Mouse (Mus musculus) embryonic fibroblast, embryonic 13.5 days (primary cell): ENCODE results near the gene Nf1. TPM values are rescaled to one million over a fixed set of nuclear protein-coding genes. Genes with fewer than 3 reads are reported as not detected.

Experiments used
- H3K27ac ChIP-seq: 2 replicates; pipeline ENCODE4 v1.5.1; 2012; ENCODE audit warnings: low read length, control low read depth, inconsistent platforms; ENCODE audit not compliant: insufficient read depth
- H3K4me1 ChIP-seq: 2 replicates; pipeline ENCODE4 v1.6.1; 2011; ENCODE audit warnings: low read length; ENCODE audit not compliant: control insufficient read depth, insufficient read depth
- H3K4me3 ChIP-seq: 2 replicates; pipeline ENCODE4 v1.5.1; 2011; ENCODE audit warnings: mild to moderate bottlenecking, control low read depth, low read length; ENCODE audit not compliant: insufficient read depth
- CTCF ChIP-seq: IDR thresholded peaks from 2 replicates; pipeline ENCODE4 v1.5.1; 2011; ENCODE audit warnings: mild to moderate bottlenecking, control low read depth, low read length, moderate library complexity, borderline replicate concordance; ENCODE audit not compliant: insufficient read depth
- POLR2A ChIP-seq: IDR thresholded peaks from 2 replicates; pipeline ENCODE4 v1.6.1; 2011; ENCODE audit warnings: low read depth, mild to moderate bottlenecking, control low read depth, low read length, moderate library complexity
- polyA plus RNA-seq: library from polyadenylated mRNA; stranded (reverse); fragments of >200 nt; gene quantifications from 2 replicates; pipeline ENCODE4 v1.2.4, GENCODE M21; 2011; ENCODE audit warnings: low read depth; ENCODE audit not compliant: missing spikeins, insufficient read length

Nf1 gene
- polyA plus RNA-seq, 1 experiment: 65.2 TPM

DNA sequence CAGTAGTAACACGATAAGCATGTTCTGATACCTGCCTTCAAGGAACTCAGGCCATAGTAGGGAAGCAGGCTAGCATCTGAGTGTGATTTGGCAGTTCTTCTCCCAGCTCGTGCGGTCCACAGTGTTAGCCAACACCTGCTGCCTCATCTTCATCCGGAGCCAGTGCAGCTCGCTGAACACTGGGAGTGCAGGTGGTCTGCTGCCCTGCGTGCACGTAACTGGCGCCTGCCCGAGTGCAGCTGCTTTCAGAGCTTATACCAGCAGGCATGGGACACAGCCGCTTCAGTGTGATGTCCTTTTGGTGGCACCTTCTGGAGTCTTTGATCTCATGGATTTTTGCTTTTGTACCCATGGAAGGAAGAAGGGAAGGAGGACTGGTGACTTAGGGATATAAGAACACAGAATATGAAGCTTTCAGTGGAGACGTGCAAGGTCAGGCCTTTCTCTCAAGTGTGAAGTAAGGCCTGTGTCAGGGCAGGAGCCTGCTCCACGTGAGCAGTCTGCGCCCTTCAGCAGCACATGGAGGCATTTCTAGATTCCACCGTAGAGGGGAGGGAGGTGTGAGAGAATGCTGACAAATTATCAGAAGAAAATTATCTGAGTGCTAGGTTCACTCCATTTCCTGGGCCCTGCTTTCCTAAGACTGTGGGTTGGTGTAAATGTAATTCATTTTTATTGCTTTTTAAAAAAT is 236.0 kb downstream of the Nf1 start:
- Histone ChIP-seq H3K4me3 (no peak overlapping the region), H3K27ac (no peak overlapping the region), H3K4me1 (no peaks in the 10 kb centered on the region)
- TF ChIP-seq CTCF (no peak), POLR2A (no peak)

DNA sequence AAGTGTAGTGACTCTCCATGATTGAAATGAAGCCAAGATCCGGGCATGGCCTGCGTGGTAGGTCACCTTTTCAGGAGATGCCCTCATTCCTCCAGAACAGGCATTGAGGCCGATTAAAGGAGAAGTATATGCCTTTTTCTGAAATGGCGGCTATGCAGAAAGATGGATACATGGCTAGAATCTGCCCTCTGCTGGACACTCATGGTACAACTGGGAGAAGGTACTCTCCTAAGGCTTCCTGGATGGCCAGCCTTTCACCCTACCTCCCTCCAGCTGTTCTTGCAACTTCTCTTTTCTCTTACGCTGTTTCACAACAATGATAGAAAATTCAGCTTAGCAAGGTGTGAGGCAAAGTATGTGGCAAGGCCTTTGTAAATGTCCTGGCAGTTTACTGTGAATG is 238.2 kb downstream of the Nf1 start:
- H3K27ac ChIP-seq: no peak overlapping the region
- TF ChIP-seq POLR2A (no peak), CTCF (no peak)
- no peaks in the 10 kb centered on the region for H3K4me1 ChIP-seq
- no peak overlapping the region for H3K4me3 ChIP-seq

DNA sequence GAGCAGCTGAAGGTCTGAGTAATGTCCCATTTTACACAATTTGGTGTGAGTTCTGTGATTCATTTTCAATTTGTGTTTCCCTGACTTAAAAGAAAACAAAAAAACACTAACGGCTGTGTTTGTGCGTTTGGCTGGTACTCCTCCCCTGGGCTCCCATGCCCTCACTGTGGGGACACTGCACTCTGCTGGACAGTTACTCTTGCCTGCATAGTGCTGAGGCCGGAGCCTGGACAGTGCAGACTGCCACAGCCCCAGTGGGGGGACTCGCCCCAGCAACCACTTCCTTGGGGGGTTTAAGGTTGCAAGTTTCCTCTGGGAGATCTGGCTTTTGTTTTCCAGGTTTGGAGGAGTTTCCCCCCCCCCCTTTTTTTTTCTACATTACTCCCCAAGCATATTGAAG is 241.2 kb downstream of the Nf1 start:
- no peak for TF ChIP-seq POLR2A
- peak; percentile 34; the same call in 1 of the 2 replicates for TF ChIP-seq CTCF
- peaks cover 7% of the 10 kb centered on the region for H3K4me1 ChIP-seq
- H3K27ac ChIP-seq: no peak overlapping the region
- no peak overlapping the region for H3K4me3 ChIP-seq

DNA sequence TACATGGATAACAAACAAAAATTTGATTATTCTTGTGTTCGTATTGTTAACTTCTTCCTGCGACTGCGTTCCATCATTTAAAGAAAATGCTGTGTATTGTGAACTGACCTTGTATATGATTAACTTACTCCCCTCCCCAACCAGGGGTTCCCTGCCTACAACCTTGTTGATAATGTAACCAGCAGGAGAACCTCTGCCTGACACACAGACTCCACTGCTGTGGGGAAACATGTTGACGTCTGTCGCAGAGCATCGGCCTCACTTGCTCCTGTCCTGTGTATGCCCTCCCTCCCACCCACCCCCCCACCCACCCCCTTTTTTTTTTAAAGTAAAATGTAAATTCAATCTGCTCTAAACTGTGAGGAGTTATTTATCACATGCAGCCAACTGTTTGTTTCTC is 241.8 kb downstream of the Nf1 start:
- H3K27ac ChIP-seq: no peak overlapping the region
- H3K4me1 ChIP-seq: peaks cover 7% of the 10 kb centered on the region
- no peak overlapping the region for H3K4me3 ChIP-seq
- no peak for TF ChIP-seq CTCF
- no peak for TF ChIP-seq POLR2A

DNA sequence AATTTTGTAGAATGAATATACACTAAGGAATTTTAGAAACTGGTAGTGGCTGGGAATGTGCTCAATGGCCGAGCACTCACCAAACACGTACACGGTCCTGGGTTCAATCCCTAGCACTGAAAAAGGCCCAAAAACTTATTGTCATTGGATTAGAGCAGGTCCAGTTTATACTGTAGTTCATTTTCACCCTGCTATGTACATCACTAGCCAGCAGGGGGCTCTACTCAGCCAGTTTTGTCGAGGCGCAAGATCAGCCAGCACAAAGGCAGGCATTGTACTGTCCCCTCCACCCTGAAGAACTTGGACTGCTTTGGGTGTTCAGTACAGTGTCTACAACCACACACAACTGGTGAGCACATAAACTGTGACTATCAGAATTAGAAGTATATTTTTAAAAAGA is 244.7 kb downstream of the Nf1 start:
- no peak overlapping the region for H3K4me3 ChIP-seq
- H3K4me1 ChIP-seq: peaks cover 7% of the 10 kb centered on the region
- TF ChIP-seq CTCF: peak; percentile 64; the same call in 1 of the 2 replicates
- TF ChIP-seq POLR2A: no peak
- peak overlapping the region; percentile 16; the same call in 1 of the 2 replicates for H3K27ac ChIP-seq

DNA sequence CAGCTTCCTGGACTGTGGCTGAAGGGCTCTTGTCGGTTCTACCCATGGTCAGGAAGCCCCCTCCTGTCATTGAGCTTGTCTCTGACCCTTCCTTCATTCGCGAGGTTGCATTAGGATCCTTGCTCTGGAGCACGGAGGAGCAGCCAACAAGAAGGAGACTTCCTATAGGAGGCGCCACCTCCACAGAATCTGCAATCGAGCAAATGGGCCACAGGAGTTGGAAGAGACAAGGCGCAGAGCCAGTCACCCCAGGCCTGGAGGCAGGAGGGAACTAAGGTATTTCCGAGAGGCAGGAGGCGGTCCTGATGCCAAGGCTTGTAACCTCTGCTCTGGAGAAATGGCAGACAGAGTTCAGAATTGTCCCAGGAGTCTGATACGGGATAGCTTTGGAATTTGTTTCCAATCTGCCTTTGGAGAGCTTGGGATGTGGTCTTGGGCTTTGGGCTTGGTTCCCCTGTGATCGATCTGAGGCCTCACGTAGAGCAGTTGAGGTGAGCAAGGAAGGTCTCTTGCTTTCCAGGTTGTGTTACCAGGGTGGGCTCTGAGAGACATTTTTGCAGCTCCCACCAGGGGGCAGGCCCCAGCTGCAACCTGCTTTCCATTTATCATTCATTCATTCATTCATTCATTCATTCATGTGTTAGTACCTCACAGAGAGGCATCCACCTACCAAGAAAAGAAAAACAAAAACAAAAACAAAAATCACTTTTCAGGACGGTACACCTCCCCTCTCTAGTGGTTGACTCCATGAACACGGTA is 250.0 kb downstream of the Nf1 start:
- Histone ChIP-seq H3K4me1 (peaks cover 2% of the 10 kb centered on the region; the same call in 1 of the 2 replicates), H3K4me3 (no peak overlapping the region), H3K27ac (no peak overlapping the region)
- no peak for TF ChIP-seq CTCF
- no peak for TF ChIP-seq POLR2A

DNA sequence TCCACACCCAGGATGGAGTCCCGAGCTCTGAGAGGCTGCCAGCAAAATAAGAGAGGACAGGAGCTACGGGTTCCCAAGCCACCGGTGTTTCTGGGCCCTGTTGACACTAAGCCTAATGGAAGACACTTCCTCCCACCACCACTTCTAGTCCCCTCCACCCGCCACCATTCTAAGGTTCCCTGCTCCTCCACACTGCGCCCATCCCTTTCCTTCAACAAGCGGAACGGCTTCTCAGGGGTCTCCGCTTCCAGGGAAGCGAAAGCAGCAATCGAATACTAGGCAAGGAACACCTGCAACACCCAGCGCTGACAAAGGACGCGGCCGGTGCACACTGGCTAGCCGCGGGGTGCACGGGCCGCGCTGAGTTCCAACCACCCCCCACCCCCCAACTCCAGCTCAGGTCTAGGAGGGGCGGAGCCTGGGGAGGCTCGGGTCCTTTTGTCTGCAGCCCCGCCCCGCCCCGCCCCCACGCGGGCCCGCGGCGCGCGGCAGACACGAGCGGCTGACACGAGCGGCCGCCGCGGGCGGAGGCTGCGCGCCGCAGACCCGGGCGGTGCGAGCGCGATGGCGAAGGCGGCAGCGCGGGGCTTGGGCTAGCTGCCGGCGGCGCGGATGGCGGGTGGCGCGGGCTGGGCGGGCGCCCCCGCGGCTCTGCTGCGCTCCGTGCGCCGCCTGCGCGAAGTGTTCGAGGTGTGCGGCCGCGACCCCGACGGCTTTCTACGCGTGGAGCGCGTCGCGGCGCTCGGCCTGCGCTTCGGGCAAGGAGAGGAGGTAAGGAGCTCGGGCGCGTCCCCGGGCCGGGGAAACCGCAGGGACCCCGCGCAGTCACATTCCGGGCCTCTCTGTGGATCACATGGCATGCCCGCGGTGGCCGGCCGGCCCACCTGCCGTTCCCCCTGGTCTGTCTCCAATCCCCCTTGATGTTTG is 251.4 kb downstream of the Nf1 start, which contains the start of gene Rab11fip4:
Gene Rab11fip4, plus strand, starts transcription at position 549 of the 927 bp plus-strand sequence.
- no peak within 1 kb of the TSS for H3K27ac ChIP-seq
- peak within 1 kb of the TSS; percentile 32 for H3K4me3 ChIP-seq
- TF ChIP-seq POLR2A (no peak), CTCF (no peak)
- H3K4me1 ChIP-seq: no peaks in the 10 kb centered on the region

DNA sequence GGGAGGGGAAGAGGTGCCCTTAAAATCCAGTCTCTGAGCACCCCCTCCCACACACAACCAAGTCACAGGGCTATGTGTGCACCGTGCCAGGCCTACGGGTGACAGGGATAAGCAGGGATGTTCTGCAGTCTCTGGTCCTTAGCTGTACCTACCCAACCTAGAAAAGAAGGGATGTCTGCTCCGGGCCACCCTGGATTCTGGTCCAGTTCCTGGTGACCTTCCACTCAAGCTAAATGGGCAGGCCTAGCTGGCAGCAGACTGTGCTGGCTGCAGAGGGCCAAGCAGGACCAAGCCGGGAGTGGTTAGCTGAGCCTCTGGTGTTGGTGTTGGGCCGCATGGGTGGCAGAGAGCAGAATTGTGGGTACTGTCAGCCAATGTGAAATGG is 252.1 kb downstream of the Nf1 start:
- TF ChIP-seq CTCF: no peak
- TF ChIP-seq POLR2A: no peak
- no peaks in the 10 kb centered on the region for H3K4me1 ChIP-seq
- no peak overlapping the region for H3K27ac ChIP-seq
- H3K4me3 ChIP-seq: peak overlapping the region; percentile 32

DNA sequence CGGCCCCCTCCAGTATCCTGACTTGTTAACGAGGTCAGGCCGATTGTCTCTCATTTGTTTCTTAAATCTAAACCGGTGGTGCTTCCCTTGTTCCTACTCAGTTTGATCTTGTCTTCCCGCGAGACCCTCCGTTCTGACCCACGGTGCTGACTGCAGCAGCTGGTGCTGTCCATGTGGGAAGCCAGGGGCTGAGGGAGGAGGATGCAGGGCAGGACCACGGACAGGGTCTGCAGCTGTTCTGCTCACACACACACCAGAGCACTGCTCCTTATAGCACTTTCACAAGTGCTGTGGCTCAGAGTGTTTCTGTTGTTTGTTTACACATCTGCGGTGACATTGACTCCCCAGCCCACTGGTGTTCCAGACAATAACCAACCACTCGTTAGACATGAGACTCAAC is 254.0 kb downstream of the Nf1 start:
- Histone ChIP-seq H3K27ac (no peak overlapping the region), H3K4me3 (no peak overlapping the region), H3K4me1 (no peaks in the 10 kb centered on the region)
- TF ChIP-seq CTCF: no peak
- TF ChIP-seq POLR2A: no peak

DNA sequence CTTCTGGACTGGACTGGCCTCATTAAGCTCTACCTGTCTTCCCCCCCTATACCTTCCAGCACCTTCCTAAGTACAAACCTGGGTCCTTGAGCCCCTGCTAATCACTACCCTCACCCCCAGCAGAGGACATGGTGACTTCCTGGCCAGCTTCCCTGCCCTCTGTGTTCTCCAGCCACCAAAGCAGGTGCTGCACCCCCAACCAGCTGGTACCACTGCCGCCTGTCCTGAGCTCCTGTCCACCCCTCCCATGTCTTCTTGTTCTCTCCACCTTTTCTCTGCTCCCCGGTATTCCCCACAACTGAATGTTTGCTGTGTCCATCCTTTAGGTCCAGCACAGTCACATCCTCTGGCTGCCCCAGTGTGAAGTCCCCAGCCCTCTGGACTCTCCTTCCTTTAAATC is 271.0 kb downstream of the Nf1 start:
- Histone ChIP-seq H3K27ac (peak overlapping the region; percentile 36; the same call in 1 of the 2 replicates), H3K4me1 (peaks cover 7% of the 10 kb centered on the region; the same call in 1 of the 2 replicates), H3K4me3 (no peak overlapping the region)
- no peak for TF ChIP-seq CTCF
- TF ChIP-seq POLR2A: no peak
